Mouse (Mus musculus) cerebellum, adult 2 months (tissue): ENCODE measurements at regions not wholly inside any gene's neighbourhood (a gene's known extent, or its start where the extent isn't known, plus 50 kb on each side); places are given as distances from the start of the nearest gene placed in this dataset.

Experiments used
- DNase-seq, 2 experiments: peaks; one replicate each; pipeline ENCODE4 v3.0.0; 2021
- H3K27ac ChIP-seq: fragments of 200-500 bp; 2 replicates; pipeline ENCODE4 v1.5.1; 2012; ENCODE audit warnings: low read length, control low read depth, inconsistent platforms; ENCODE audit not compliant: insufficient read depth
- H3K27me3 ChIP-seq: fragments of 200-500 bp; 2 replicates; pipeline ENCODE4 v1.6.1; 2012; ENCODE audit warnings: inconsistent platforms, mild to moderate bottlenecking, low read length, moderate library complexity; ENCODE audit not compliant: control insufficient read depth, insufficient read depth
- H3K4me1 ChIP-seq: fragments of 200-500 bp; 2 replicates; pipeline ENCODE4 v1.6.1; 2011; ENCODE audit warnings: low read length; ENCODE audit not compliant: control insufficient read depth, insufficient read depth
- H3K4me3 ChIP-seq: fragments of 200-500 bp; replicated peaks from 2 replicates; pipeline ENCODE3; 2011; ENCODE audit warnings: mild to moderate bottlenecking, low read depth, low read length, control low read depth; ENCODE audit not compliant: insufficient read depth
- CTCF ChIP-seq: fragments of 200-500 bp; IDR thresholded peaks from 2 replicates; pipeline ENCODE4 v1.5.1; 2011; ENCODE audit warnings: low read depth, mild to moderate bottlenecking, control low read depth, low read length, moderate library complexity, borderline replicate concordance; ENCODE audit not compliant: insufficient read depth
- POLR2A ChIP-seq: fragments of 200-500 bp; IDR thresholded peaks from 2 replicates; pipeline ENCODE4 v1.6.1; 2011; ENCODE audit warnings: low read length, control low read depth, borderline replicate concordance; ENCODE audit not compliant: insufficient read depth
- whole genome bisulfite sequencing: fragments of 180-500 bp; shearing (Covaris S2); methylation state at CpG from one replicate; pipeline ENCODE4 v1.1.7; 2018; 5-methylcytosine and 5-hydroxymethylcytosine counted together

GRCm38 (mm10) chr6:51641965-51642364, 118.3 kb downstream of the Snx10 start:
- WGBS = 91% methylated on average over 5 of the region's 5 CpGs
- TF ChIP-seq POLR2A (no peak), CTCF (no peak)
- Histone ChIP-seq H3K27ac (no peak overlapping the region), H3K4me1 (no peaks in the 10 kb centered on the region), H3K27me3 (no peaks in the 10 kb centered on the region), H3K4me3 (no peak overlapping the region)
- DNase-seq = no peak

- H3K27me3 ChIP-seq = no peaks in the 10 kb centered on the region
- TF ChIP-seq POLR2A (no peak), CTCF (no peak)
- no peak for DNase-seq
- WGBS = 93% methylated on average over 7 of the region's 7 CpGs
- H3K4me3 ChIP-seq = no peak overlapping the region
- H3K27ac ChIP-seq = no peak overlapping the region
- no peaks in the 10 kb centered on the region for H3K4me1 ChIP-seq
Measured at GRCm38 (mm10) chr6:51648813-51649212, 125.1 kb downstream of the Snx10 start.

- Histone ChIP-seq H3K4me1 (no peaks in the 10 kb centered on the region), H3K27me3 (no peaks in the 10 kb centered on the region), H3K4me3 (no peak overlapping the region), H3K27ac (no peak overlapping the region)
- 91% methylated on average over 8 of the region's 8 CpGs for WGBS
- DNase-seq = no peak
- TF ChIP-seq POLR2A = no peak
Measured at GRCm38 (mm10) chr6:51653753-51654152, 130.1 kb downstream of the Snx10 start.

- DNase-seq = no peak
- TF ChIP-seq CTCF (no peak), POLR2A (no peak)
- Histone ChIP-seq H3K4me1 (no peaks in the 10 kb centered on the region), H3K27ac (no peak overlapping the region), H3K27me3 (no peaks in the 10 kb centered on the region), H3K4me3 (no peak overlapping the region)
- WGBS = 95% methylated on average over 4 of the region's 4 CpGs
Measured at GRCm38 (mm10) chr6:51654991-51655390, 131.3 kb downstream of the Snx10 start.

GRCm38 (mm10) chr6:51656078-51656477, 132.4 kb downstream of the Snx10 start:
- TF ChIP-seq POLR2A (no peak), CTCF (no peak)
- Histone ChIP-seq H3K27me3 (no peaks in the 10 kb centered on the region), H3K4me3 (no peak overlapping the region), H3K4me1 (no peaks in the 10 kb centered on the region), H3K27ac (no peak overlapping the region)
- 80% methylated on average over 7 of the region's 7 CpGs for WGBS
- no peak for DNase-seq

- Histone ChIP-seq H3K4me1 (no peaks in the 10 kb centered on the region), H3K4me3 (no peak overlapping the region), H3K27ac (no peak overlapping the region), H3K27me3 (no peaks in the 10 kb centered on the region)
- TF ChIP-seq POLR2A (no peak), CTCF (no peak)
- DNase-seq = no peak
- 58% methylated on average over 12 of the region's 12 CpGs for WGBS
Measured at GRCm38 (mm10) chr6:51656883-51657640, 133.4 kb downstream of the Snx10 start.

GRCm38 (mm10) chr6:51658360-51658759, 134.7 kb downstream of the Snx10 start:
- no peak for DNase-seq
- H3K27ac ChIP-seq = no peak overlapping the region
- TF ChIP-seq CTCF = no peak
- TF ChIP-seq POLR2A = no peak
- WGBS = 62% methylated on average over 8 of the region's 8 CpGs
- H3K27me3 ChIP-seq = no peaks in the 10 kb centered on the region
- H3K4me1 ChIP-seq = no peaks in the 10 kb centered on the region
- no peak overlapping the region for H3K4me3 ChIP-seq

GRCm38 (mm10) chr6:51663178-51663577, 139.5 kb downstream of the Snx10 start:
- no peak overlapping the region for H3K27ac ChIP-seq
- H3K27me3 ChIP-seq = no peaks in the 10 kb centered on the region
- TF ChIP-seq CTCF = no peak
- no peak for TF ChIP-seq POLR2A
- no peak for DNase-seq
- H3K4me1 ChIP-seq = no peaks in the 10 kb centered on the region
- no peak overlapping the region for H3K4me3 ChIP-seq
- WGBS = 84% methylated on average over 3 of the region's 3 CpGs
